Mouse (Mus musculus): ENCODE results near the gene Zfp213. TPM values are rescaled to one million over a fixed set of nuclear protein-coding genes. Genes with fewer than 3 reads are reported as not detected.
"Not testable (repeated sequence)": the region's sequence is repeated elsewhere in the genome, so short reads cannot be mapped to it uniquely, and the experiment has no call there.

Gene Zfp213
- 2.2 and 3.4 TPM in 2 replicates for total RNA-seq (2015; ENCODE audit: low replicate concordance)
- 0.90 and 1.4 TPM in 2 replicates for total RNA-seq (2017; ENCODE audit: low replicate concordance)

DNA sequence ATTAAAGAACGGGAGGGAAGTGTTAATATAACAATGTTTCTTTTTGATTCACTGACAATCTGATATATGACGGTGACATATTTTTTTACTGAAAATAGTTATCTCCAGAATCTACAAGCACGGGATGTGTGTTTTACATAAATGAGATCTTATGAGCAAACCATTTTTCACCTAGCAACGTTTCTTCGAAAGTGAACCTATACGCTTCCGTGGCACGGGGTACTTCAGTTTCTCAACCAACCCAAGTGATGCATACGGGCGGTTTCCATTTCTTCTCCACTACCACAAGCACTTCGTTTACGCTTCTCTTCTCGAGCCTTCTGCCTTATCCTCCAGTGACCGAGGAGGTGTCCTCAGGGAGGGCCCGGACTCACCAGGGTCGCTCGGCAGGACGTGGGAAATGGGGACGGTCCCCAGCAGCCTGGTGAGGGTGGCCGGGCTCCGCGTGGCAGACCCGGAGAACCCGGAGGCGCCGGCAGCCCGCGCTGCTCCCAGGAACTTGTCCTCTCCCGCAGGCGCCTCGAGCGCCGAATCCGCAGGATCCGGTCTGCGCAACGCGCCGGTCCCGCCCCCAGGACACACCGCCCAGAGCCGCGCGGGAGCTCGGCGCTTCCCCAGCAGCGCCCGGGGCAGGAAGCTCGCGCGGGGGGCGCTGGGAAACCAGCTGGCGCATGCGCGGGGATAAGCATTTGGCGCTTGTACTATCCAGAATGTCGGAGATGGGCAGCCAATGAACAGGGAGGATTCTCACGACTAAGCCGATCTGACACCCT is at the start of gene Zfp213:
Gene Zfp213 (minus strand): TSS at position 644 of the 773 bp plus-strand sequence.
- peak; percentile 95 for ATAC-seq (replicated peaks; ENCODE audit: low FRiP score, poor library complexity, severe bottlenecking)

DNA sequence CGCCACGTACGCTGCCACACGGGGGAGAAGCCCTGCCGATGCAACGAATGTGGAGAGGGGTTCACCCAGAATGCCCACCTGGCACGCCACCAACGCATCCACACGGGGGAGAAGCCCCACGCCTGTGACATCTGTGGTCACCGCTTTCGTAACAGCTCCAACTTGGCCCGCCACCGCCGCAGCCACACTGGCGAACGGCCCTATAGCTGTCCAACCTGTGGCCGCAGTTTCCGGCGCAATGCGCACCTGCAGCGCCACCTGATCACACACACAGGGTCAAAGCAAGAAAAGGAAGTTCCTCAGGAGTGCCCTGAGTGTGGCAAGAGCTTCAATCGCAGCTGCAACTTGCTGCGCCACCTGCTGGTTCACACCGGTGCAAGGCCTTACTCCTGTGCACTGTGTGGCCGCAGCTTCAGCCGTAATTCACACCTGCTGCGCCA is 46.3 kb upstream of the Zfp213 start:
- ATAC-seq (replicated peaks; ENCODE audit: low FRiP score, poor library complexity, severe bottlenecking), result peak; percentile 54; the same call in 1 of the 2 replicates

DNA sequence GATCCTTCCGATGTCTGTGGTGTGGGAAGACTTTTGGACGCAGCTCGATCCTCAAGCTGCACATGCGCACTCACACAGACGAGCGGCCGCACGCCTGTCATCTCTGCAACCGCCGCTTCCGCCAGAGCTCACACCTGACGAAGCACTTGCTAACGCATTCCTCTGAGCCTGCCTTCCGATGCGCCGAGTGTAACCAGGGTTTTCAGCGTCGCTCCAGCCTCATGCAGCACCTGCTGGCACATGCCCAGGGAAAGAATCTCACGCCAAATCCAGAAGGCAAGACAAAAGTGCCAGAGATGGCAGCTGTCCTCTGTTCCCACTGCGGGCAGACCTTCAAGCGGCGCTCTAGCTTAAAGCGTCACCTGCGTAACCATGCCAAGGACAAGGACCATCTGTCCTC is 45.6 kb upstream of the Zfp213 start:
- no peak for ATAC-seq (replicated peaks; ENCODE audit: low FRiP score, poor library complexity, severe bottlenecking)

DNA sequence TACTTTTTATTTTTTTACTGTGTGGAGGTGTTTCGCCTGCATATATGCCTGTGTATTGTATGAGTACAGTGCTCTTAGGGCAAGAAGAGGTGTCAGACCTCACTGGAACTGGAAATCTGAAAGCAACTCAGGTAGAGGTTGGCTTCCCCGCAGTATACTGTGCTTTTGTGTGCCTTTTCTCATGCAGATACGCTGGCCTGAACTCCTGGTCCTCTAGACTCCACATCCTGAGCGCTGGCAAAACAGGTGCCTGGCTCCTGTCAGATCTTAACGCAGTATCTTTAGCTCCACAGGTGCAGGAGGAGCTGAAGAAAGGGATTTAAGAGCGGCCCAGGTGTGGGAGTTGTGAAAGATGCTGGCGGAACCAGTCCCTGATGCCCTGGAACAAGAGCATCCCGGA is 41.2 kb upstream of the Zfp213 start:
- no peak for ATAC-seq (replicated peaks; ENCODE audit: low FRiP score, poor library complexity, severe bottlenecking)

DNA sequence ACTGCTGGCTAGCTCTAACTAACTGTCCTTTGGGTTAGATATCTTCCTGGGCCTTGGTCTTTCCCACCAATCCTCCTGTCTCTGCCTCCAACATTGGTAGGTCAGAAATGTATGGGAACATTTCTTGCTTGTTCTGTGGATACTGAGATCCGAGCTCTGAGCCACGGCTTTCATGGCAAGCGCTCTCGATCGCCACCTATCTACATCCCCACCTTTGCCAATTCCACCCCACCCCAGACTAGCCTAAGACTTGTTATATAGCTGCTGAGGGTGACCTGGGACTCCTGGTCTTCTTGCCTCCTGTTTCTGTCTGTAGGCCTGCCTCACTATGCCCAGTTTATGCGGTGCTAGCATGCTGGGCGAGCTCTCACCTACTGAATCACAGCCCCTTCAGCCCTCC is 40.4 kb upstream of the Zfp213 start:
- ATAC-seq (replicated peaks; ENCODE audit: low FRiP score, poor library complexity, severe bottlenecking), result no peak

DNA sequence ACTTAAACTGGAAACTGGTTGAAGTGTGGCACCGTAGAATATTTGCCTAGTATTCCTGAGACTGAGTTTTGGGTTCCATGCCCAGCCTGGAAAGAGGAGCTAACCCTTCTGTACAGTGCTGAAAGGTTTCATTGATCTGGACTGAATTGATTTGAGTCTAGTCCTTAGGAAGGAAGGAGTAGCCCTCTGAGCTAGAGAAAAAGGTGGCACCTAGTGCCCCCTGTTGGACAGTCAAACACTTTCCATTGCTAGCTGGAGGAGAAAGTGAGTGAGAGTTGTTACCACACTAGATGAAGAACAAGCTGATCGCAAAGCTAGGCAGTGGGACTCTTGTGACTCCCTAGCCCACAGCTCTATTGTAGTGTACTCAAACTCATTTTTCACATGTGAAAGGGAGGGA is 39.5 kb upstream of the Zfp213 start:
- no peak for ATAC-seq (replicated peaks; ENCODE audit: low FRiP score, poor library complexity, severe bottlenecking)

DNA sequence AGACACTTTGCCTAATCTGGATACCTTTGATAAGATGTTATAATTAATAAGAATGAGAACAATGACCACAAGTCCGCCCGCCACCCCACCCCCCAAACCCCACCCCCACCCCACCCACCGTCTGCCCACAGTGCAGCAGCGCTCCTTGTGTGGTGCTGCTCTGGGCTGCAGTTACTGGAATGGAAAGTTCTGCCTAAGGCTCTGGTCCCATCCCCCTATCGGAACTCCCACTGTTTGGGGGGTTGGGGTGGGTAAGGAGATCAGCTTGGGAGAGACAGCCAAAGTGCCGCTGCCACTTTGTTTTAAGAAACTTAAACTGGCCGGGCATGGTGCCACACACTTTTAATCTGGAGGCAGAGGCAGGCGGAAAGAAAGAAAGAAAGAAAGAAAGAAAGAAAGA is 39.0 kb upstream of the Zfp213 start:
- ATAC-seq (replicated peaks; ENCODE audit: low FRiP score, poor library complexity, severe bottlenecking), result no peak

DNA sequence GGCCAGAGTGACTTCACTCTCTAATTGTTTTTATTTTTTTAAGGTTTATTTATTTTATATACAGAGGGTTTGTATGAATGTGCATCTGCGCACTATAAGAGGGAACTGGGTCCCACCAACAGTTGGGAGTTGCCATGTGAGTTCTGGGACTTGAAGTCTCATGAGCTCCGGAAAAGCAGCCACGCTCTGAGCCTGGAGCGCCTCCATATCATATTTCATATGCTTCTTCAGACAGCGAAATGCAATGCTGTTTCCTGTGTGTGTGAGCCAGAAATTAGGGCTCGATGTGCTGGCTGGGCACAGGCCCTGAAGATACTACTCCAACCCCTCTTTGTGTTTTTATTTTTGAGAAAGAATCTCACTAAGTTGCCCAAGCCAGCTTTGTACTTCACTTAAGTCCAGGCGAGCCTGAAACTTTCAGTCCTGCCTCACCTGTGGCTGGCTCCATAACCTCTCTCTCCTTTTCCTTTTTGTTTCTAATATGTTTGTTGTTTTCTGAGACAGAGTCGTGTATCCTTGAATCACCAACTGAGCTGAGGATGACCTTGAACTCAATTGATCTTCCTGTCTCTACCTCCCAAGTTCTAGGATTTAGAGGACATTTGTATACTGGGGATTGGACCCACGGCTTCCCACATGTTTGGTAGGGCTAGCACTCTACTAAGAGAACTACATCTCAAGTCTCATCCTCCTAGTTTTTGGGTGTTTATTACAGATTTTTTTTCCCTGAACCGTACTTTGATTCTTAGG is 38.0 kb upstream of the Zfp213 start:
- ATAC-seq (replicated peaks; ENCODE audit: low FRiP score, poor library complexity, severe bottlenecking), result no peak

DNA sequence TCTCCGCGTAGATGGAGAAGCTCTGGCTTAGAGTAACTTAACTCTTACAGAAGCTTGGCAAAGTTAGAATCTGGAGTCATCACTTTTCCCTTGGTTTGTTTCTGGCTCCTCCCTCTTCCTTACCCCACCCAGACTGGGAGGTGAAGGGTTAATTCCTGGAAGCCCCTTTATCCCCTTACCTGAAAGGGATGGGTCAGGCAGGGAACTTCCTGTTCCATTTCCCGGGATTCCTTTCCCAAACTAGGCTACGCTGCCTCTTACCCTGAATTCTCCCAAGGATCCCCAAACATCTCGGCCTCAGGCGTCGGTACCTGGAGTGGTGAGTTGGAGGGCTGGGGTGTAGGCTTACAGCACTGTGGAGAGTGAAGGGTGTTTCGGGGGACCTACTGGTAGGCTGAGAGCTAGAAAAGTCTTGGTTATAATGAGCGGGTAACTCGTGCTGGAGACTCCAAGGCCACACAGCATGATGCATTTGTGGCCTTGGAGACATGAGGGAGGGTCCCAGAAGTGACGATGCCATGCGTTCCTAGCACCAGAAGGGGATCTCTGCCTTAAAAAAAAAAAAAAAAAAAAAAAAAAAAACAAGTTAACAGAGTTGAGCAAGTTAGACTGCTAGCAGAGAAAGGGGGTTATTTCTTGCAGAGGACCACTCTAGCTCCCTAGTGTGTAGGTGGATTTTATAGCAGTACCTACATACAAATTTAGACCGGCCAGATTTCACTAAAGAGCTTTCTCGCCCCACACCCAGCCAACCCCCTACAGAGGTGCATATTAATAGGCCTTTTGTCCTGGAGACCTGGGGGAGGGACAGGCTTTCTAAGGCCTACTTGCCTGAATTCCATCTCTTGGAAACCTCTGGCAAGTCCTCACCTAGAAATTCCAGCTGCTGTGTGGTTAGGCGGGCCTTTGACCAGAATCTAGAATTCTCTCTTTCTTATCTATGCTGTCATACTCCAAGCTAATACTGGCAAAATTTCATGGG is 36.9 kb upstream of the Zfp213 start, which contains the start of gene Zscan10:
Gene Zscan10 (plus strand): TSS at position 216 of the 982 bp plus-strand sequence.
- ATAC-seq (replicated peaks; ENCODE audit: low FRiP score, poor library complexity, severe bottlenecking), result no peak

DNA sequence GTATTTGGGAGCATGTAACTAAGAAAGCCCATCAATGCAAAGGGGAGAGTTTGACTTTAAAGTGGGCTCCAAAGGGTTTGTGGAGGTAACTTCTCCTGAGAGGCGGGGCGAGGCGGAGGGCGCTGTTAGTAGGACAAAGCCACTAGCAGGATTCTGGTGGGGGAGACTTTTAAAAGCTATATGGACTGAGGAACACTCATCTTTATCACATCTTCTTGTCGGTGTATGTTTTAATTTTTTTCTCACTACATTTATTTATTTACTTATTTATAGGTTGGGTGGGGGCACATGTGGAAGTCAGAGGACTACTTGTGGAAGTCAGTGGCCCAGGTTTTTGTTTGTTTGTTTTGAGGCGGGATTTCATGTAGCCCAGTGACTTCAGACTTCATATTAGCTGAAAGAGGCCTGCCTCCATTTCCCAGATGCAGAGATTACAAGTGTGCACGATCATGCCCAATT is 35.6 kb upstream of the Zfp213 start:
- no peak for ATAC-seq (replicated peaks; ENCODE audit: low FRiP score, poor library complexity, severe bottlenecking)

DNA sequence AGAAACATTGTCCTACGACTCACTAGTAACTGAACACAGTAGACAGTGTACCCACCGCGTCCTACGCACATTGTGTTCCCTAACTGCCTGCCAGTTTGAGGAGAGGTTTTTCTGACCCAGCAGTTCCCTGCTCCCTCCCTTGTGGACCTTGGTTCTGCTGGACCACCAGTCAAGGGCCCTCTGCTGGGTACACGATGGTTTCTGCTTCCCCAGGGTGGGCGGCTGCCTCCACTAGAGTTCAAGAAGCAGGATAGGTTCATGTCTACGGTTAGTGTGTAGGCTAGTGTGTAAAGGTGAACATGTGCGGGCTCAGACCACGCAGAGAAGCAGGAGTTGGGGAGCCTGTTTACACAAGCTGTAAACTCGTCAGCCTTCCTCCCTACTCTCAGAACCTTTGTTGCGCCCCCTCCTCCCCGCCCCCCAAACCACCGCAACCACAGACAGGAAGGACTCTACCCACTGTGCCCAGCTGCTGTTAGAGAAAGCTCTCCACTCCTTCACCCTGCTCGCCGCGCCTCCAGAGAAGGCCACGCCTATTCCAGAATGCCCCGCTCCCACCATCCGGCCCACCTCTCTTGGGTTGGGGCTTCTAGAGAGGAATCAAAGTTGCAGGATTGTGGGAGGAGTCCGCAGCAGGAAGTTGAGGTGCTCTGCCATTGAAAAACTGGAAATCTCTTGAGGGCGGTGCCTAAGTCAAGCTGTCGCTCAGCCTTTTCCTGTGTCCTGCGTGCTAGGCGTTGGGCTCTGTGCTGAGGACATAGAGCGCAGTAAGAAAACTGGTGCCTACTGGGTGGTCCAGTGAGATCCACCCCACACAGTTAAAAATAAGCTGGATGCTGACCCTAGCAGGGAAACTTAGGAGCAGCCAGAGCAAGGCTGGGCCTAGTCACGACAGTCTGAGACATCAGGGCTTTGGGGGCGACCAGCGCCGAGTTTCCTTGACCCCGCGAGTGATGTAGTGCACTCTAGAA is 34.8 kb upstream of the Zfp213 start, which contains the start of gene Zfp13:
Gene Zfp13 (minus strand): TSS at position 906 of the 971 bp plus-strand sequence.
- peak; percentile 59; the same call in 1 of the 2 replicates for ATAC-seq (replicated peaks; ENCODE audit: low FRiP score, poor library complexity, severe bottlenecking)

DNA sequence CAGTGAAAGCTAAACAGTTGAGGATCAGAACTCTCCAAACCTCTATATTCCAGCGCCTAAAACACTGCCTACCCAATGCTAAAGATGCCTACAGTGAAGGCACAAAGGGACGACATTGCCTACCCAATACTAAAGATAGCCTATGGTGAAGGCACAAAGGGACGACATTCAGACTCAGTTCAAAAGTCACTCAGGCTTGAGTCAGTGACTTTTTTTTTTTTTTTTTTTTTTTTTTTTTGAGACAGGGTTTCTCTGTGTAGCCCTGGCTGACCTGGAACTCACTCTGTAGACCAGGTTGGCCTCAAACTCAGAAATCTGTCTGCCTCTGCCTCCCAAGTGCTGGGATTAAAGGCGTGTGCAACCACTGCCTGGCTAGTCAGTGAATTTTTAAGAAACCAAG is 31.1 kb upstream of the Zfp213 start:
- not testable (repeated sequence) for ATAC-seq (replicated peaks; ENCODE audit: low FRiP score, poor library complexity, severe bottlenecking)

DNA sequence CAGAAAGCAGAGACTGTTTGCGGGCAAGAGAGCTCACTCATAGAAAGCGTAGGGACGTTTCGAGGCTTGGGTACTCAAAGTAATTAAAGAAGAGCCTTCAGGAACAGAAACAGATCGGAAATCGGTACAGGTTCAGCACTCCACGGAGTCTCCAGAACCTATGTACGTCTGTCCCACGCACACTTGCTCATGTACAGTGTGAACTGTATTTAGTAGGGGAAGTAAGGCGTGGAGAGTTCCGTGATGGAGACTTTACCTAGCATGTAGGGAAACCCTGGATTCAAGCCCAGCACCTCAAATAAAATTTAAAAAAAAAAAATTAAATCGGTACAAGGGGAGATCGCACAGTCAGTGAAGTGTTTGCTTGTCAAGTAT is 28.9 kb upstream of the Zfp213 start:
- peak; percentile 65 for ATAC-seq (replicated peaks; ENCODE audit: low FRiP score, poor library complexity, severe bottlenecking)

DNA sequence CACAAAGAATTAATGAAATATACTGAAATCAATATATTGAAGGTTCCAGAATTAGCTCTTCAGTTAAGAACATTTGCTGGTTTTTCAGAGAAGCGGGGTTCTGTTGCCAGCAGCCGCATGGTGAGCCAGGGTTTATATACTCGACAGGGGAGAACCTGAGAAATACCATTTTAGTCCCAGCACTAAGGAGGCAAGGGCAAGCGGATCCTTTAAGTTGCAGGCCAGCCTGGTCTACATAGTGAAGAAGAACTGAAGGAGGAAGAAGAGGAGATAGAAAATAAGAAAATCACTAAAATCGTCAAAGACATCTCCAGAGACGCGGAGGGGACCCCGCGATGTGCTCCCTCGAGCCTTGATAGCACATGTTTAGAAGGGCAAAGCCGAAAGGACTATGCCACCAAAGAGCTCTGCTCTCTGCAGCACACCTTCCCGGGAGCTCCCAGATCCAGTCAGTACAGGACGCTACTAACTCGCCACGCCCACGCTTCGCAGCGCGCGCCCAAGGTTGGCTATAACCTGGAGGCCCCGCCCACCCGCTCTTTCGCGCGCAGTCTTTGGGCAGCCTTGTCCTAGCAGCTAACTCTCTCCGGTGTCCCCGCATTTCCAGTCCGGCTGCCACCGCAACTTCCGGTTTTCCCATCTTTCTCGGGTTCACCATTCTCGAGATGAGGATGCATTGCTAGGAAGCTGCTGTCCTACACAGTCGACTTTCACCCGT is 28.3 kb upstream of the Zfp213 start:
- peak; percentile 100 for ATAC-seq (replicated peaks; ENCODE audit: low FRiP score, poor library complexity, severe bottlenecking)

DNA sequence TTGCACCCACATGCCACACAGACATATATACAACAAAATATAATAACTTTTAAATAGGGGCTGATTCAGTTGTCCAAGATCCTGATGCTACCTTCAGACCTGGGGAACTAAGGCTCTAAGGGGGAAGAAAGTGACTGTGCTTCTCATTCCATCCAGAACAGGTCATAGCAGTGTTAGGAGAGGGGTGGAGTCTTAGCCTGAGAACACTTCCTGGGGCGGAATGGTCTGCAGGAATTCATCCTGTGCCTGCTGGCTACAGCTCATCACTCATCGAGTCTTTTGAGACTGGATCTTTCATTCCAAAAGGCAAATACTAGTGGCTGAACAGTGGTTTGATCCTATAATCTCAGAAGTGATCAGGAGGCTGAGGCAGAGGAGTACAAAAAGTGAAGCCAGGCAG is 23.2 kb upstream of the Zfp213 start:
- no peak for ATAC-seq (replicated peaks; ENCODE audit: low FRiP score, poor library complexity, severe bottlenecking)

DNA sequence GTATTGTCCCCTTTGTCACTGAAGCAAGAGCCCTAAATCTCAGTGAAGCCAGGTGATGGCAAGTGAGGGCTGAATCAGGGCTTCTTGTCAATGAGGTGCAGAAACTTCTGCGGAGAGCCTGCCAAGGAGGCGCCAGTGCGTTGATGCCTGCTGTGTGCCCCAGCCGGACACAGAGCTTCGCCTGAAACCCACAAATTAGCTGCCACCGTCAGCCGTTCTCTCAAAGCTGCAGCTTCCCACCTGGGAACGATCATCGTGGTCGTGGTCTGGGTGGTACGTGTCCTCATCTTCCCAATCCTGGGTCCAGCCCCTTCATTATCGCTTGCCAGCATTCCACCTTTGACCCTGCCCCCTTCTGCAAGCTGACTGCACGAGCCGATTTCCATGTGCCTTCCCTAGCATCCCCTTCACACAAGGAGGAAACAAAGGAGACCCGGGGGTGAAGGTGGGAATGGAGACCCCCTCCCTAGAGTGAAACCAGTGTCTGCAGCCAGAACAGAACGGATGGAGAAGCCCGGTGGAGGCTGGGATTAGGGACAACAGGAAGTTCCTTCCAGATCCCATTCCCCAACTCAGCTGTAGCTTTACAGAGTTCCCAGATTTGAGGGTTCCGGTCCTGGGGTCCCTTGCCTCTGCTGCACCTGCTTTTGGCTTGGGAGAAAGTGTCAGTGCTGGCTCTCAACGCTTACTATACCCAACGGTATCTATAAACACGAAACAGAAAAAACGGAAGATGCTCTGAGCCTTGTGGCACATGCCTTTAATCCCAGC is 21.9 kb upstream of the Zfp213 start:
- no peak for ATAC-seq (replicated peaks; ENCODE audit: low FRiP score, poor library complexity, severe bottlenecking)

DNA sequence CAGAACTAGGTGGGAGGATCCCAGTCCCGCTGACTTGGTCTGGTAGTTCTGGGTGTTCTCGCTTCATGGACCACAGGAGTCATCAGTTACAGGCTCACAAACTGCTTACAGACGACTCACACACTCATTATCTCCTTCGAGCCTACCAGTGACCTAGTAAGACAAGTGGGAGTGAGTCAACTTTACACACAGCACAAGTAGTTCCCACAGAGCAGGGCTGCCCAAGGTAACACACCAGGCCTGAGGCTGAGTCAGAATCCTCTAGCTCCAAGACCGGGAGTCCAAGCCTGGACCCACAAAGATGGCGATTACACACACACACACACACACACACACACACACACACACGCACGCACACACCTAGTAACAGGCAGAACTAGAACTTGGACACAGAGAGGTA is 20.7 kb upstream of the Zfp213 start:
- no peak for ATAC-seq (replicated peaks; ENCODE audit: low FRiP score, poor library complexity, severe bottlenecking)

Measured in erythroid progenitor cell, adult 5-6 weeks (primary cell).